Mouse (Mus musculus) kidney, adult 2 months (tissue): ENCODE measurements around the gene Zfp941.

Experiments
- CTCF ChIP-seq: fragments of 200-500 bp; conservative IDR thresholded peaks from 2 replicates; pipeline ENCODE4 v1.5.1; 2011; ENCODE audit warnings: low read depth, mild to moderate bottlenecking, control low read depth, low read length, moderate library complexity, mixed read lengths; ENCODE audit not compliant: insufficient read depth, insufficient read length
- POLR2A ChIP-seq: fragments of 200-500 bp; IDR thresholded peaks from one replicate; pipeline ENCODE4 v1.6.1; 2011; ENCODE audit warnings: low read depth, low read length, control low read depth

GRCm38 (mm10) chr7:140822731-140823130 lies 753 bp upstream of the Zfp941 start:
- TF ChIP-seq CTCF, result no peak
- TF ChIP-seq POLR2A, result no peak
